In genomic region chr8:91924152-91924551, GRCm38 (mm10) we compare ENCODE assay signal across 30 mouse cellular contexts.
"Had no signal": no experiment of that assay in that cellular context is flagged by ENCODE, and none has a peak within 500 bp of the region (broad histone marks: within the 10 kb centered on the region; RNA-seq: fewer than 3 reads in every experiment).

No protein-coding gene starts in this region.

- H3K4me1 ChIP-seq: lung, embryonic 15.5 days; megakaryocyte, embryonic 14.5 days; midbrain, embryonic 12.5 days; midbrain, embryonic 13.5 days; midbrain, embryonic 15.5 days had no signal

- H3K36me3 ChIP-seq: limb, embryonic 10.5 days; limb, embryonic 12.5 days; limb, embryonic 13.5 days; limb, embryonic 15.5 days; liver, embryonic 12.5 days; liver, embryonic 13.5 days; liver, embryonic 15.5 days; lung, embryonic 15.5 days; midbrain, embryonic 10.5 days; midbrain, embryonic 12.5 days; midbrain, embryonic 13.5 days; midbrain, embryonic 15.5 days had no signal

- DNase-seq: left cerebral cortex, postnatal 4 days; liver; liver, embryonic 13.5 days; liver, postnatal 0 days; lung, adult 18-20 months; lung, adult 2 months; lung, embryonic 14.5 days; lung, postnatal 10 days; lung, postnatal 14 days; lung, postnatal 36 days; midbrain, embryonic 14.5 days had no signal

- H3K4me2 ChIP-seq: limb, embryonic 12.5 days; limb, embryonic 13.5 days; limb, embryonic 15.5 days; liver, embryonic 11.5 days; liver, embryonic 12.5 days; liver, embryonic 13.5 days; liver, embryonic 15.5 days; lung, embryonic 14.5 days; lung, embryonic 15.5 days; midbrain, embryonic 11.5 days; midbrain, embryonic 12.5 days; midbrain, embryonic 13.5 days; midbrain, embryonic 15.5 days had no signal

- H3K9me3 ChIP-seq: limb, embryonic 10.5 days; limb, embryonic 13.5 days; limb, embryonic 15.5 days; liver, embryonic 12.5 days; liver, embryonic 13.5 days; liver, embryonic 15.5 days; lung, embryonic 15.5 days; midbrain, embryonic 13.5 days; midbrain, embryonic 15.5 days had no signal

- ATAC-seq: liver, embryonic 12.5 days; liver, postnatal 0 days; lung, postnatal 0 days; midbrain, embryonic 13.5 days; midbrain, embryonic 15.5 days; midbrain, embryonic 16.5 days had no signal

- H3K27ac ChIP-seq: limb, embryonic 10.5 days; limb, embryonic 12.5 days; limb, embryonic 13.5 days; limb, embryonic 15.5 days; liver, embryonic 12.5 days; liver, embryonic 13.5 days; liver, embryonic 14.5 days; liver, embryonic 15.5 days; lung, embryonic 15.5 days; macrophage; midbrain, embryonic 10.5 days; midbrain, embryonic 12.5 days; midbrain, embryonic 13.5 days; midbrain, embryonic 15.5 days had no signal

- H3K27me3 ChIP-seq: lung, embryonic 15.5 days; megakaryocyte, embryonic 14.5 days had no signal

- H3K9ac ChIP-seq: limb, embryonic 12.5 days; limb, embryonic 13.5 days; limb, embryonic 15.5 days; liver, embryonic 12.5 days; liver, embryonic 13.5 days; liver, embryonic 14.5 days; liver, embryonic 15.5 days; liver, postnatal 0 days; lung, embryonic 14.5 days; lung, embryonic 15.5 days; midbrain, embryonic 12.5 days; midbrain, embryonic 13.5 days; midbrain, embryonic 15.5 days had no signal

- H3K4me3 ChIP-seq: limb, embryonic 10.5 days; limb, embryonic 12.5 days; limb, embryonic 13.5 days; limb, embryonic 15.5 days; liver, embryonic 12.5 days; liver, embryonic 13.5 days; liver, embryonic 15.5 days; lung, embryonic 15.5 days; megakaryocyte, embryonic 14.5 days; midbrain, embryonic 10.5 days; midbrain, embryonic 12.5 days; midbrain, embryonic 13.5 days; midbrain, embryonic 15.5 days; myocyte had no signal
